Mouse (Mus musculus) liver, embryonic 15.5 days (tissue): ENCODE measurements around the gene Cdc20. TPM values are rescaled to one million over a fixed set of nuclear protein-coding genes. Genes with fewer than 3 reads are reported as not detected.

ENCODE experiments used
- ATAC-seq: fragments of 200-750 bp; cut with Nextera tagmentation; 2 replicates; pipeline ENCODE4 v1.8.0; 2017; ENCODE audit warnings: moderate number of reproducible peaks, mild to moderate bottlenecking, moderate library complexity; ENCODE audit not compliant: insufficient read depth
- H3K27ac ChIP-seq: fragments of 300-500 bp; sonication (generic); replicated peaks from 2 replicates; pipeline ENCODE4 v1.5.1; 2015; ENCODE audit warnings: mild to moderate bottlenecking, inconsistent platforms
- H3K27me3 ChIP-seq: fragments of 300-500 bp; sonication (generic); 2 replicates; pipeline ENCODE4 v1.6.1; 2015; ENCODE audit warnings: mild to moderate bottlenecking, inconsistent platforms
- H3K36me3 ChIP-seq: fragments of 300-500 bp; sonication (generic); replicated peaks from 2 replicates; pipeline ENCODE4 v1.6.1; 2015; ENCODE audit warnings: moderate library complexity, mild to moderate bottlenecking, inconsistent platforms
- H3K4me1 ChIP-seq: fragments of 300-500 bp; sonication (generic); replicated peaks from 2 replicates; pipeline ENCODE4 v1.6.1; 2015; ENCODE audit warnings: inconsistent platforms
- H3K4me2 ChIP-seq: fragments of 300-500 bp; sonication (generic); 2 replicates; pipeline ENCODE4 v1.6.1; 2015; ENCODE audit warnings: moderate library complexity, mild to moderate bottlenecking, inconsistent platforms
- H3K4me3 ChIP-seq: fragments of 300-500 bp; sonication (generic); replicated peaks from 2 replicates; pipeline ENCODE4 v1.5.1; 2015; ENCODE audit warnings: mild to moderate bottlenecking, inconsistent platforms
- H3K9ac ChIP-seq: fragments of 300-500 bp; sonication (generic); 2 replicates; pipeline ENCODE4 v1.6.1; 2015; ENCODE audit warnings: moderate library complexity, mild to moderate bottlenecking, inconsistent platforms
- H3K9me3 ChIP-seq: fragments of 300-500 bp; sonication (generic); replicated peaks from 2 replicates; pipeline ENCODE4 v1.6.1; 2016; ENCODE audit warnings: inconsistent platforms
- WGBS: fragments of 180-500 bp; shearing (Covaris S2); methylation state at CpG from one replicate; pipeline ENCODE4 v1.1.7; 2015; ENCODE audit warnings: mixed read lengths; ENCODE audit not compliant: insufficient replicate concordance; 5-methylcytosine and 5-hydroxymethylcytosine counted together
- polyA plus RNA-seq: library from polyadenylated mRNA; unstranded; fragments of >200 nt; fragmentation: Nextera tagmentation; extraction: Ambion mirVana; gene quantifications from 2 replicates; pipeline ENCODE4 v1.2.1, GENCODE M21; 2015

The Cdc20 gene
- polyA plus RNA-seq, 1 experiment from 2014 or later, result 170 TPM

DNA sequence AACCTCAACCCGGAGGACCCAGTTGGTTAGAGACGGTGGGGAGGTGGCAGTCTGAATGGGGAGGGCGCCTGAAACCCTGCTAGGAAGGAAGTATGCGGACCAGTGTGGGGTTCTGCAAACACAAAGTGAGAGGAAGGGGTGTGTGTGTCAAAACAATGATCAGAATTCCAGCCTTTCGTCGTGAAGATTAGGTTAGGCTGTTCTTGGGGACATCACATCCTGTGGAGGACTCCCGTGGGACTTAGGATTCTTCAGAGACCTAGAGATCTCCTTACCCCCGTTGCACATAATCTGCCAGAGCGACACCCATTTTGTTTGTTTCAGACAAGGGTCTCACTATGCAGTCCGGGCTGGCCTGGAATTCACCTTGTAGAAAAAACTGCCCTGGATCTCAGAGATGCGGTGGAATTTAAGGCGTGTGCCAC is 689 bp upstream of the Cdc20 start:
- 10% methylated on average over 12 of the region's 12 CpGs for WGBS
- peak overlapping the region; percentile 87 for H3K9ac ChIP-seq
- H3K36me3 ChIP-seq, result peaks cover 35% of the 10 kb centered on the region
- peak overlapping the region; percentile 80 for H3K4me2 ChIP-seq
- H3K9me3 ChIP-seq, result no peaks in the 10 kb centered on the region
- H3K27me3 ChIP-seq, result no peaks in the 10 kb centered on the region
- H3K27ac ChIP-seq, result peak overlapping the region; percentile 94
- ATAC-seq, result peak; percentile 45
- peak overlapping the region; percentile 85 for H3K4me3 ChIP-seq
- H3K4me1 ChIP-seq, result peaks cover 41% of the 10 kb centered on the region

DNA sequence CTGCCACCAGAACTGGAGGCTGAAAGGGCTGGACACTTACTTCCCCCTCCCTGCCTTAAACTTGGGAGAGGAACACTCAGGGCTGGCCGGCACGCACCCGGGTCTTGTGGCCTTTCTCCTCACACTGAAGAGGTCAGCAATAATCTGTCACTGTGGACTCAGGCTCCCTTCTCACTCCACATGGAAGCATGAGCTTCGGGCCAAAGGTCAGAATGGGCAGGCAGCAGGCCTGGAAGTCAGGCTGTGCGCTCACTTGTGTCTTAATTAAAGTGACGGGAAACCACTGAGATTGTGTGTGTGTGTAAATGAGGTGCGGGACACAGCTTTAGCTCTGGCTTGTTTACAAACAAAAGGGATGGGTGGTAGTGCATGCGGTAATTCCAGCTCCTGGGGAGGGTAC is 4.8 kb downstream of the Cdc20 start:
- Histone ChIP-seq H3K27me3 (no peaks in the 10 kb centered on the region), H3K4me2 (peak overlapping the region; percentile 3; the same call in 1 of the 2 replicates), H3K4me1 (peaks cover 86% of the 10 kb centered on the region), H3K4me3 (no peak overlapping the region), H3K9me3 (no peaks in the 10 kb centered on the region), H3K9ac (no peak overlapping the region), H3K36me3 (peaks cover 69% of the 10 kb centered on the region), H3K27ac (peak overlapping the region; percentile 56)
- WGBS, result 74% methylated on average over 8 of the region's 8 CpGs
- ATAC-seq, result no peak

DNA sequence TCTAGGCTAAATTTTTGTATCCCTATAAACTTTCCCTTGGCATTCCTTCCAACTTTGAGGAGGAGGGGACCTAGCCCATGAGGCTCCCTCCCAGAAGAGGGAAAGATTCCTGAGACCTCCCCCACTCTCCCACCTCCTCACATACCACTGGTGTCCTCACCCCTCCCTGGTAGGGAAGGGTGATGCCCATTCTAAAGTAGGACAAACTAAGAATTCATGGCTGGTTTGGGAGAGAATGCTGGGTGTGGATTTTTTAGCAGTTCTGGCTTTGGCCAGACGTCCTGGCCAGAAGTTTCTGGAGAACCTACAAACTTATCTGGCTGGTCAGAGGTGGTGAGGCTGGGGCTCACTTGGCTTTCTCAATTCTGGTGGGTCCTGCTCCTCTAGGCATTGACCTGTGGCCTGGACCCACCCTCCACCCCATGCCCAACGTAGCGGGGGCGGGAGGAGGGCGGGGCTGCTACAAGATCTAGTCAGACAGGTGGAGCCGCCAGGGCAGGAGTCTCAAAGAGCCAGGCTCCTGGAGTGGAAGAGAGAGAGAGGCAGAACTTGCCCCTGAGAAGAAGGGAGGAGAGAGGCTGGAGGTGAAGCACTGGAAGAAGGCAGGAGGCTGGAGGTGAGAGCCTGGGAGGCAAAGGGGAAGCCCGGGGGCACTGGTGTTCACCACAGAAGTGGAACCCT is 7.8 kb downstream of the Cdc20 start:
- H3K36me3 ChIP-seq, result peaks cover 49% of the 10 kb centered on the region
- H3K4me3 ChIP-seq, result peak overlapping the region; percentile 75
- H3K4me1 ChIP-seq, result peaks cover 98% of the 10 kb centered on the region
- no peaks in the 10 kb centered on the region for H3K27me3 ChIP-seq
- peak overlapping the region; percentile 91 for H3K27ac ChIP-seq
- no peak for ATAC-seq
- H3K9me3 ChIP-seq, result no peaks in the 10 kb centered on the region
- whole genome bisulfite sequencing, result 17% methylated on average over 7 of the region's 7 CpGs
- peak overlapping the region; percentile 90 for H3K9ac ChIP-seq
- H3K4me2 ChIP-seq, result peak overlapping the region; percentile 97

DNA sequence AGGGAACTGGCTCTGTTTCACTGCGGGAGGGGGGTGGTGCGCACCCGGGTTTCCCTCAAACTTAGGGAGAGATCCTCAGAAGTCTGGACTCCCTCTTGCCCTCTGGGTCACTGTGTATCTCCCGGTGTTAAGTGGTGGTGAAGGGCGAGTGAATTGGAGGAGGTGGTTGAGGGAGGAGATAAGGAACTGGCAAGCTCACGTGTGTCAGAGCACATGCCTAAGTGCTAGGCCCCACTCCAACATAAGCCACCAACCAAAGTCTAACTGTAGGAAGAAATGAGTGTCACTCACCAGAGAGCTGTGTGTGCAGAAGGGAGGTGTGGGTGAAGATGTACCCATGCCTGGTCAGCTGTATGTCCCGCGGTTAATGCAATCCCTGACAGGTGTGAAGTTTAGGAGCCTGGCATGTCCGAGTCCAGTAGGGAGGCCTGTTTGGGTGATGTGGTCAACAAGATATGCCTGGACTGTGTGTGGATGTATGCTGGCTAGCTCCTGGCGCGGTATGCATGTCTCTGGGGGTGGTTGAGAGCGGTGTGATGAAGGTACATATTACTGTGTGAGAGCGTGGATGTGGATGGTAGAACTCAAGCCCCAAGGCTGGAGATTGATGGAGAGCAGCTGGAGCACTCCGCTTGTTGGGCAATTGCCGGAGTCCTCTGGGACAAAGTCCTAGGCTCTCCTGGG is 8.5 kb downstream of the Cdc20 start:
- Histone ChIP-seq H3K9ac (peak overlapping the region; percentile 90), H3K27ac (peak overlapping the region; percentile 91), H3K4me3 (peak overlapping the region; percentile 75), H3K9me3 (no peaks in the 10 kb centered on the region), H3K4me2 (peak overlapping the region; percentile 97), H3K27me3 (no peaks in the 10 kb centered on the region), H3K36me3 (peaks cover 43% of the 10 kb centered on the region), H3K4me1 (peaks cover 98% of the 10 kb centered on the region)
- ATAC-seq, result peak; percentile 45
- WGBS, result 19% methylated on average over 15 of the region's 15 CpGs

DNA sequence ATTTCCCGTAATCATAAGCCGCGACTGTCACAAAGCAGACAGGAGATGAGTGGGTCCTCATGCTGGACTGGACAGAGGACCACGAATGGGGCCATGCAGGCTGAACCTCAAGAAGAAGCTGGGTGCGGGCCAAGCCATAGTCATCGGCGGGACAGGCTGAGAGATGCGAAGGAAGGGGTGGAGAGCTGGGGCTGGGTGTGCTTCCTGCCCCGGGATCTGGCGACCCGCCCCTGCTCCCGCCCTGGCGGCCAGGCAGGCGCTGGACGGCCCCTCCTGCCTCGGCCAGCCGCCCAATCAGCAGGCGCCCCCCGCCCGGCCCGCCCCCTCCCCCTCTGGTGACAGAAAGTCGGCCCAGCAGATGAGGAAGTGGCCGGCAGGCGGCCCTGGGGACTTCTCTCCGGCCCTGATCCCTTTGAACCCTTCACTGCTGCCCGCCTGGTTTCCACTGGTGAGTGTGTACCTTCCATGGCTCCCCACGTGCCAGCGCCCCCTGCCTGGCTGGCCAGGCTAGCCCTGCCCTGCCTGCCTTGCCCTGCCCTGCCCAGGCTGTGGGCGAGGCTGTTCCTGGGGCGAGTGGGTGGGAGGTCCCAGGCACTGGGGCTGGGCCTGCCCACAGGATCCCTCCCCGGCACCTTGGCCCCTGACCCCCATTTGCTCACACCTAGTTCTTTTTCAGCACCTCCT is 9.2 kb downstream of the Cdc20 start, which contains the start of gene Elovl1:
Gene Elovl1 (plus strand): TSS at position 326 of the 684 bp plus-strand sequence.
- peak within 1 kb of the TSS; percentile 75 for H3K4me3 ChIP-seq
- H3K36me3 ChIP-seq, result peaks cover 35% of the 10 kb centered on the region
- H3K9ac ChIP-seq, result peak within 1 kb of the TSS; percentile 90
- ATAC-seq, result peak; percentile 89
- peaks cover 98% of the 10 kb centered on the region for H3K4me1 ChIP-seq
- under 1% methylated on average over 30 of the region's 31 CpGs for WGBS
- H3K9me3 ChIP-seq, result no peaks in the 10 kb centered on the region
- H3K4me2 ChIP-seq, result peak within 1 kb of the TSS; percentile 97
- peak within 1 kb of the TSS; percentile 91 for H3K27ac ChIP-seq
- no peaks in the 10 kb centered on the region for H3K27me3 ChIP-seq

DNA sequence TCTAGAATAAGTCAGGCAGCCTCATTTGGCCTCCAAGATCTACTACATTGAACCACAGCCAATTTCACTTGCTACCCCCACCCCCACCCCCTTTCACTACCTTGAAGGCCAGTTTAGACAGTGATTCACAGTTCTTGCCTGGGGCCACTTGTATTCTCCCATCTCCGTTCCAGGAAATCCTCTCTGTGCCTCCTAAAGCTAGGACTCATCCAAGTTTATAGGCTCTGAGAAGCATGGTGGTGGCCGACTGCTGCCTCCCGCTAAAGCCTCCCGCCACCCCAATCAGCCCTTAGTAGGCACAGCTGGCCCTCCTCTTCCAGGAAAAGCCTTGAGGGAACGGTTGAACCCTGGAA is 9.8 kb downstream of the Cdc20 start:
- peaks cover 33% of the 10 kb centered on the region for H3K36me3 ChIP-seq
- peak overlapping the region; percentile 97 for H3K4me2 ChIP-seq
- peaks cover 92% of the 10 kb centered on the region for H3K4me1 ChIP-seq
- H3K9me3 ChIP-seq, result no peaks in the 10 kb centered on the region
- 4% methylated on average over 5 of the region's 5 CpGs for WGBS
- H3K27me3 ChIP-seq, result no peaks in the 10 kb centered on the region
- peak overlapping the region; percentile 75 for H3K4me3 ChIP-seq
- peak overlapping the region; percentile 90 for H3K9ac ChIP-seq
- H3K27ac ChIP-seq, result peak overlapping the region; percentile 91
- peak; percentile 8 for ATAC-seq

DNA sequence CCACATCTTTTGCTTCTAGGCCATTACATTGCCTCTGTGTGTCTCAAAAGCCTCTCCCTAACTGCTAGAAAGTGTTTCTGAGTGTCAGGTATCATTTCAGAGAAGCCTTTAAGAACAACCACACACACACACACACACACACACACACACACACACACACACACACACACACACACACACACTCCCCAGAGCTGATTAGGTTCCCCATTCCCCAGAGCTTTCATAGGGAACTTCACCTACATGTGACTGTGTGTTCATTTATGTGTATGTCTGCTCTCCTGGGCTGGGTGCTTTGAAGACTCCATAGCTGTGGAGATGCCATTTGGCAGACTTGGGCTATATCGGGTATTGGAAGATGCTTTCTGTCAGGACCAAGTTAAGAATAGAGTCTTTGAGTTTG is 11.8 kb downstream of the Cdc20 start:
- no peak overlapping the region for H3K4me2 ChIP-seq
- peaks cover 27% of the 10 kb centered on the region for H3K36me3 ChIP-seq
- H3K9me3 ChIP-seq, result no peaks in the 10 kb centered on the region
- 86% methylated on average over 1 of the region's 1 CpGs for WGBS
- ATAC-seq, result no peak
- no peak overlapping the region for H3K9ac ChIP-seq
- H3K4me3 ChIP-seq, result no peak overlapping the region
- H3K27ac ChIP-seq, result peak overlapping the region; percentile 91
- peaks cover 73% of the 10 kb centered on the region for H3K4me1 ChIP-seq
- no peaks in the 10 kb centered on the region for H3K27me3 ChIP-seq

DNA sequence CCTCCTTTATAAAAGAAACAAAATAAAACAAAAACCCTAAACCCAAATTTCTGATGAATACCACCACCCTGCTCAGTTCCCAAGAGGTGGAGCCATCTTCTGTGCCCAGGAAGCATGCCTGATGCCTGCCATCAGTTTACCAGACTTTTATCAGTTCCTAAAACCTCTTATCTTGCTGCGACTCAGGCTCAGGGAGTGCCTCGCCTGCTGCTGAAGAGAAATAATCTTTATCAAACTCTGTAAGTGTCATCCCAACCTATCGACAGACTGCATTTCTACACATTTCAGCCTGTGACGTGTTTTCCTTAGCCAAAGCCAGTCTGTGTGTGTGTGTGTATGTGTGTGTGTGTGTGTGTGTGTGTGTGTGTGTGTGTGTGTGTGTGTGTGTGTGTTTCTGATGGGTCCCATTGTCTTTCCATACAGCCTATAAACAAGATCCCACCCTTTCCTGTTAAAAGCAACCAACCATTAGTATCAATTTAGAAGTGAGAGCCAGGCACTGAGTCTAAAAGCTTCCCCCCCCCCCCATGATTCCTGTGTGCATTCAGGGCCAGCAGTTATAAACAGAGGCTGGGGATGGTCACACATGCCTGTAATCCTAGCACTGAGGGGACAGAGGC is 12.5 kb downstream of the Cdc20 start:
- WGBS, result 18% methylated on average over 4 of the region's 4 CpGs
- H3K9me3 ChIP-seq, result no peaks in the 10 kb centered on the region
- peak overlapping the region; percentile 31; the same call in 1 of the 2 replicates for H3K9ac ChIP-seq
- no peak overlapping the region for H3K4me3 ChIP-seq
- H3K4me2 ChIP-seq, result peak overlapping the region; percentile 44
- H3K4me1 ChIP-seq, result peaks cover 66% of the 10 kb centered on the region
- H3K36me3 ChIP-seq, result peaks cover 30% of the 10 kb centered on the region
- H3K27ac ChIP-seq, result peak overlapping the region; percentile 91
- peak; percentile 59 for ATAC-seq
- H3K27me3 ChIP-seq, result no peaks in the 10 kb centered on the region

DNA sequence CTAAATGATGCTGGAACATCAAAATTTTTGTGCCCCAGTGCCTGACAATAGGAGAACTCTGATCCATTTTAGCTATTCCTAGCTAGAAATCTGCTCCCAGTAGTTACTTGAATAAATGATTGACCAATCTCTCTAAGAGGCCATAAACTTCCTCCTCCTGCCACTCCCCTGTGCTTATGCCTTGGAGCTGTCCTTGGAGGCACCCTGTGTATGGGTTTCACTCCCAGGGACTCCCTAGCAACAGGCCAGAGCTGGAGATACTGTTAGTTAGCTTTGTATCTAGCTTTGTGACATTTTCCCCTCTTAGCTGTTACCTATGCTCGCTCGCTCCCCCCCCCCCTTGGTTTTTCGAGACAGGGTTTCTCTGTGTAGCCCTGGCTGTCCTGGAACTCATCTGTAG is 15.8 kb downstream of the Cdc20 start:
- no peaks in the 10 kb centered on the region for H3K27me3 ChIP-seq
- peaks cover 53% of the 10 kb centered on the region for H3K36me3 ChIP-seq
- no peaks in the 10 kb centered on the region for H3K9me3 ChIP-seq
- H3K4me2 ChIP-seq, result no peak overlapping the region
- ATAC-seq, result no peak
- H3K9ac ChIP-seq, result no peak overlapping the region
- no peak overlapping the region for H3K27ac ChIP-seq
- no peak overlapping the region for H3K4me3 ChIP-seq
- H3K4me1 ChIP-seq, result peaks cover 33% of the 10 kb centered on the region
- WGBS, result 95% methylated on average over 3 of the region's 3 CpGs

DNA sequence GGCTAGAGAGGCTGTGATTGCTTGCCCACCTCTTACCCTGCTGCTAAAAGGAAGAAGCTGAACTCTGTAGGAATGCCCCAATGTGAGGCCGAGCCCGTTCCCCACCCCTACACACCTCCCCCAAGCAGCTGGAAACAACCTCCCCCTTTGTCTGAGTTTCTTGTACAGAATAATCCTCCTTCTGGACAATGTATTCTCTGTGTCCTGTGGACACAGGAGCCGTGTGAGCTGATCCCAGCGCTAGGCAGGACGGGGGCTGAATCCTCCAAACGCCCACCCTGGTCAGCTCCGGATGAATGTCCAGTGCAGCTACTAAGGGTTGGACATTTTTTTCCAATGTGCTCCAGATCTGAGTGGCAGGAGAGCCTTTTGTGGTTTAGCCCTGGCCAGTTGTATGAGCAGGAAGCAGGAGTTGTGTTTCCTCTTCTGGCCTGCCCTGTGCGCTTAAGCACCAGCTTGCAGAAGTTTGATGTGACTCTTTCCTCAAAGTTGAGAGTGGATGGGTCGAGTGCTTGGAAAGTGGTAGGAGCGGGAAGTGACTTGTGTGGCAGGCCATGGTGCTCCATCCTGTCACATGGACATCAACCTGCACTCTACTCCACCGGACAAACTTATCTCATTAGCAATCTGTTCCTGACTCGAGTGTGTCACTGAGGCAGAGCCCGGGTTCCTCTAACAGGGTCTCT is 19.9 kb downstream of the Cdc20 start:
- Histone ChIP-seq H3K4me1 (no peaks in the 10 kb centered on the region), H3K4me3 (no peak overlapping the region), H3K27me3 (no peaks in the 10 kb centered on the region), H3K9me3 (no peaks in the 10 kb centered on the region), H3K9ac (no peak overlapping the region), H3K27ac (no peak overlapping the region), H3K4me2 (no peak overlapping the region), H3K36me3 (peaks cover 91% of the 10 kb centered on the region)
- no peak for ATAC-seq
- 54% methylated on average over 13 of the region's 13 CpGs for WGBS
